Mouse (Mus musculus) neural tube, embryonic 12.5 days (tissue): ENCODE measurements around the gene Itgb5. TPM values are rescaled to one million over a fixed set of nuclear protein-coding genes. Genes with fewer than 3 reads are reported as not detected.

Source experiments
- ATAC-seq: fragments of 200-750 bp; cut with Nextera tagmentation; 2 replicates; pipeline ENCODE4 v1.8.0; 2017; ENCODE audit warnings: low read depth, mild to moderate bottlenecking, moderate TSS enrichment, moderate library complexity; ENCODE audit not compliant: low FRiP score
- H3K27ac ChIP-seq: fragments of 300-500 bp; sonication (generic); 2 replicates; pipeline ENCODE4 v1.5.1; 2016
- H3K27me3 ChIP-seq: fragments of 300-500 bp; sonication (generic); replicated peaks from 2 replicates; pipeline ENCODE4 v1.6.1; 2016; ENCODE audit warnings: mild to moderate bottlenecking
- H3K36me3 ChIP-seq: fragments of 300-500 bp; sonication (generic); 2 replicates; pipeline ENCODE4 v1.6.1; 2016; ENCODE audit warnings: mild to moderate bottlenecking
- H3K4me1 ChIP-seq: fragments of 300-500 bp; sonication (generic); 2 replicates; pipeline ENCODE4 v1.6.1; 2016
- H3K4me2 ChIP-seq: fragments of 300-500 bp; sonication (generic); replicated peaks from 2 replicates; pipeline ENCODE4 v1.6.1; 2016; ENCODE audit warnings: mild to moderate bottlenecking
- H3K4me3 ChIP-seq: fragments of 300-500 bp; sonication (generic); 2 replicates; pipeline ENCODE4 v1.5.1; 2016
- H3K9ac ChIP-seq: fragments of 300-500 bp; sonication (generic); 2 replicates; pipeline ENCODE4 v1.6.1; 2016; ENCODE audit warnings: mild to moderate bottlenecking
- H3K9me3 ChIP-seq: fragments of 300-500 bp; sonication (generic); 2 replicates; pipeline ENCODE4 v1.6.1; 2016; ENCODE audit warnings: mild to moderate bottlenecking
- WGBS: fragments of 180-500 bp; shearing (Covaris S2); methylation state at CpG from one replicate; pipeline ENCODE4 v1.1.7; 2016; 5-methylcytosine and 5-hydroxymethylcytosine counted together
- polyA plus RNA-seq: library from polyadenylated mRNA; unstranded; fragments of >200 nt; fragmentation: Nextera tagmentation; extraction: Ambion mirVana; gene quantifications from 2 replicates; pipeline ENCODE4 v1.2.1, GENCODE M21; 2016

Itgb5 gene
- polyA plus RNA-seq, 1 experiment from 2014 or later, result 31.2 TPM

- Histone ChIP-seq H3K9me3 (no peaks in the 10 kb centered on the region), H3K36me3 (no peaks in the 10 kb centered on the region), H3K27ac (no peak overlapping the region), H3K4me1 (peaks cover 12% of the 10 kb centered on the region), H3K4me3 (no peak overlapping the region), H3K9ac (no peak overlapping the region), H3K27me3 (no peaks in the 10 kb centered on the region), H3K4me2 (no peak overlapping the region)
- ATAC-seq, result no peak
- WGBS, result 85% methylated on average over 6 of the region's 6 CpGs
These were observed 97.9 kb downstream of the Itgb5 start for GRCm38 (mm10) chr16:33927263-33927824.

- no peaks in the 10 kb centered on the region for H3K9me3 ChIP-seq
- H3K27me3 ChIP-seq, result no peaks in the 10 kb centered on the region
- H3K27ac ChIP-seq, result no peak overlapping the region
- no peak overlapping the region for H3K9ac ChIP-seq
- no peak overlapping the region for H3K4me3 ChIP-seq
- WGBS, result 83% methylated on average over 9 of the region's 9 CpGs
- no peaks in the 10 kb centered on the region for H3K36me3 ChIP-seq
- H3K4me1 ChIP-seq, result peaks cover 9% of the 10 kb centered on the region
- no peak for ATAC-seq
- H3K4me2 ChIP-seq, result no peak overlapping the region
These were observed 99.5 kb downstream of the Itgb5 start for GRCm38 (mm10) chr16:33928788-33929462.

GRCm38 (mm10) chr16:33930785-33931184 is 101.3 kb downstream of the Itgb5 start:
- no peak overlapping the region for H3K9ac ChIP-seq
- WGBS, result 92% methylated on average over 6 of the region's 6 CpGs
- H3K4me2 ChIP-seq, result no peak overlapping the region
- H3K4me1 ChIP-seq, result peaks cover 12% of the 10 kb centered on the region
- no peak overlapping the region for H3K4me3 ChIP-seq
- H3K9me3 ChIP-seq, result no peaks in the 10 kb centered on the region
- no peaks in the 10 kb centered on the region for H3K27me3 ChIP-seq
- ATAC-seq, result no peak
- H3K27ac ChIP-seq, result no peak overlapping the region
- no peaks in the 10 kb centered on the region for H3K36me3 ChIP-seq

GRCm38 (mm10) chr16:33931682-33932081 is 102.2 kb downstream of the Itgb5 start:
- no peaks in the 10 kb centered on the region for H3K27me3 ChIP-seq
- H3K27ac ChIP-seq, result no peak overlapping the region
- peaks cover 12% of the 10 kb centered on the region for H3K4me1 ChIP-seq
- H3K9me3 ChIP-seq, result no peaks in the 10 kb centered on the region
- no peak overlapping the region for H3K9ac ChIP-seq
- WGBS, result 67% methylated on average over 2 of the region's 2 CpGs
- no peaks in the 10 kb centered on the region for H3K36me3 ChIP-seq
- ATAC-seq, result no peak
- H3K4me2 ChIP-seq, result no peak overlapping the region
- H3K4me3 ChIP-seq, result no peak overlapping the region

GRCm38 (mm10) chr16:33932126-33932525 is 102.7 kb downstream of the Itgb5 start:
- Histone ChIP-seq H3K4me2 (no peak overlapping the region), H3K4me3 (no peak overlapping the region), H3K9ac (no peak overlapping the region), H3K27ac (no peak overlapping the region), H3K9me3 (no peaks in the 10 kb centered on the region), H3K27me3 (no peaks in the 10 kb centered on the region), H3K36me3 (no peaks in the 10 kb centered on the region), H3K4me1 (peaks cover 12% of the 10 kb centered on the region)
- no peak for ATAC-seq
- 80% methylated on average over 5 of the region's 5 CpGs for WGBS

- Histone ChIP-seq H3K9me3 (no peaks in the 10 kb centered on the region), H3K9ac (no peak overlapping the region), H3K27ac (no peak overlapping the region), H3K4me2 (no peak overlapping the region), H3K4me1 (peaks cover 10% of the 10 kb centered on the region), H3K27me3 (no peaks in the 10 kb centered on the region), H3K4me3 (no peak overlapping the region), H3K36me3 (no peaks in the 10 kb centered on the region)
- ATAC-seq, result no peak
- whole genome bisulfite sequencing, result 94% methylated on average over 11 of the region's 11 CpGs
These were observed 103.9 kb downstream of the Itgb5 start for GRCm38 (mm10) chr16:33933411-33933810.

- H3K4me3 ChIP-seq, result no peak overlapping the region
- H3K4me2 ChIP-seq, result no peak overlapping the region
- ATAC-seq, result no peak
- H3K9me3 ChIP-seq, result no peaks in the 10 kb centered on the region
- H3K27me3 ChIP-seq, result no peaks in the 10 kb centered on the region
- peak overlapping the region; percentile 12; the same call in 1 of the 2 replicates for H3K27ac ChIP-seq
- no peaks in the 10 kb centered on the region for H3K36me3 ChIP-seq
- WGBS, result 72% methylated on average over 5 of the region's 5 CpGs
- peaks cover 3% of the 10 kb centered on the region for H3K4me1 ChIP-seq
- H3K9ac ChIP-seq, result no peak overlapping the region
These were observed 105.4 kb downstream of the Itgb5 start for GRCm38 (mm10) chr16:33934701-33935406.

GRCm38 (mm10) chr16:33935407-33935785 is 105.9 kb downstream of the Itgb5 start:
- ATAC-seq, result no peak
- Histone ChIP-seq H3K27me3 (no peaks in the 10 kb centered on the region), H3K27ac (no peak overlapping the region), H3K9ac (no peak overlapping the region), H3K4me2 (no peak overlapping the region), H3K4me1 (peaks cover 3% of the 10 kb centered on the region), H3K9me3 (no peaks in the 10 kb centered on the region), H3K4me3 (no peak overlapping the region), H3K36me3 (no peaks in the 10 kb centered on the region)
- 90% methylated on average over 6 of the region's 6 CpGs for WGBS

- Histone ChIP-seq H3K27ac (no peak overlapping the region), H3K4me1 (peaks cover 10% of the 10 kb centered on the region), H3K9me3 (no peaks in the 10 kb centered on the region), H3K9ac (no peak overlapping the region), H3K4me3 (no peak overlapping the region), H3K36me3 (no peaks in the 10 kb centered on the region), H3K27me3 (no peaks in the 10 kb centered on the region), H3K4me2 (no peak overlapping the region)
- WGBS, result 95% methylated on average over 4 of the region's 4 CpGs
- no peak for ATAC-seq
These were observed 107.4 kb downstream of the Itgb5 start for GRCm38 (mm10) chr16:33936885-33937284.

GRCm38 (mm10) chr16:33937567-33937966 is 108.1 kb downstream of the Itgb5 start:
- Histone ChIP-seq H3K9me3 (no peaks in the 10 kb centered on the region), H3K4me2 (no peak overlapping the region), H3K9ac (no peak overlapping the region), H3K4me1 (peaks cover 15% of the 10 kb centered on the region), H3K27me3 (no peaks in the 10 kb centered on the region), H3K36me3 (no peaks in the 10 kb centered on the region), H3K4me3 (no peak overlapping the region), H3K27ac (no peak overlapping the region)
- ATAC-seq, result no peak
- 85% methylated on average over 8 of the region's 8 CpGs for WGBS

GRCm38 (mm10) chr16:33938311-33939132 is 109.1 kb downstream of the Itgb5 start:
- no peaks in the 10 kb centered on the region for H3K27me3 ChIP-seq
- ATAC-seq, result no peak
- H3K27ac ChIP-seq, result no peak overlapping the region
- 75% methylated on average over 12 of the region's 12 CpGs for WGBS
- H3K9me3 ChIP-seq, result no peaks in the 10 kb centered on the region
- H3K4me2 ChIP-seq, result no peak overlapping the region
- no peak overlapping the region for H3K9ac ChIP-seq
- H3K4me3 ChIP-seq, result no peak overlapping the region
- H3K4me1 ChIP-seq, result peaks cover 19% of the 10 kb centered on the region
- no peaks in the 10 kb centered on the region for H3K36me3 ChIP-seq

GRCm38 (mm10) chr16:33939133-33939531 is 109.7 kb downstream of the Itgb5 start:
- Histone ChIP-seq H3K36me3 (no peaks in the 10 kb centered on the region), H3K4me2 (no peak overlapping the region), H3K4me1 (peaks cover 19% of the 10 kb centered on the region), H3K9me3 (no peaks in the 10 kb centered on the region), H3K27me3 (no peaks in the 10 kb centered on the region), H3K9ac (no peak overlapping the region), H3K27ac (no peak overlapping the region), H3K4me3 (no peak overlapping the region)
- 77% methylated on average over 2 of the region's 2 CpGs for WGBS
- ATAC-seq, result no peak
